Mouse (Mus musculus): ENCODE results near the gene Ap3b1.

DNA sequence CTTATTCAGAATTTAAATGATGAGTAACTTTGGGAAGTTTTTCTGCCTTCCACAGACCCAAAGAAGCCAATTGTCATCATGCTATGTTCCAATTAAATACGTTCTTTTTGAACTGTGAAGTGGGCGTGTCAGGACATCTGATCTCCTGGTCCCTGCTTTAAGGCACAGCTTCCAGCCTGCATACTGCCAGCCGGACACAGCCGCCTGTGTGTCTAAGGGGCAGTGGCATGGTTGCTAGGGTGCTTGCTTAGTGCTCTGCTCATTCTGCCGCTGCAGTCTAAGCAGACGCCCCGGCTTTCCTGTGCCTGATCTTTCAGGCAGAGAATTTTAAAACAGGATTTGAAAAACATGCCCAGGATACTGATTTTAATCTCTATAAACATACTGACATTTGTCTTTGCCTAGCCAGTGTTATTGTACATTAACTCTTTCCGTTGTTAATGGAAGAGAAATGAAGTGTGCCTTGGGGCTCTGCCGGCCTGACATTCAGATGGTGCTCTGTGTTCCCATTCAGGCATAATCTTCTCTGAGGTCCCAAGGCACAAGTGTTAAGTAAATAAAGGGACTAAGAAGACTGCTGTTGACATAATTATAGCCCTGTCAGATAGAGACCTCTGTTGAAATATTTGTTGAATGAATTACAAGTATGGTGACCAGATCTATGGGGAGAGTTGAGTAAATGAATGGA is 204.0 kb downstream of the Ap3b1 start:
- TF ChIP-seq CTCF (conservative IDR thresholded peaks at IDR 0.05 in 1 of 2, IDR thresholded peaks at IDR 0.05 in 1 of 2; ENCODE audit: low read depth in 2 of 2, low read length in 2 of 2) (no peak), MAFK (IDR thresholded peaks at IDR 0.05; ENCODE audit: insufficient replicate concordance, low read length) (no peak), MAX (IDR thresholded peaks at IDR 0.05; ENCODE audit: low read length) (no peak), POLR2A (IDR thresholded peaks at IDR 0.05; ENCODE audit: low read depth, low read length) (no peak), E2F4 (IDR thresholded peaks at IDR 0.05; ENCODE audit: insufficient replicate concordance, low read depth, low read length) (no peak), ZMIZ1 (IDR thresholded peaks at IDR 0.05; ENCODE audit: low read depth, low read length) (no peak), ZC3H11A (IDR thresholded peaks at IDR 0.05; ENCODE audit: low read depth, low read length) (no peak), ETS1 (conservative IDR thresholded peaks at IDR 0.05; ENCODE audit: low read depth, low read length) (no peak)
